Mouse (Mus musculus) Muller cell, postnatal 12 days (primary cell): ENCODE measurements around the gene Rab4b.

Source experiments
- DNase-seq: peaks from one replicate; pipeline ENCODE4 v3.0.0-alpha.2; 2015; ENCODE audit errors: inconsistent ontology term

Gene Rab4b

DNA sequence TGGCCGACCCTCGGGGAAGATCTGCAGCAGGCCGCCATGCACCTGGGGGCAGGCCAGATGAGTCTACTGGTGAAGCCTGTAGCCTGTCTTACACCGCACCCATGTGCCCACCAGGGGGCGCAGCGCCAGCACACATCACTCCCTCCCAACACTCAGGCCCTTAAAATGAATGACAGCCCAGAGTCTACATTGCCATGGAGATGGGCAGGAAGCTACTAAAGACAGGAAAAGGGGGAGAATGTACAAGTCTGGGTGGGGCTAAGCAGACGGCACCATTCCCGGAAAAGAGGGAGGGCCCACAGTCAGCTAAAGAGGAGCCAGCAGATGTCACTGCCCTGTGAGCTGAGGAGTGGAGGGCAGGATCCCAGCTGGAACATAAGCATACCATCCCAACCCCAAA is 18.8 kb downstream of the Rab4b start:
- DNase-seq, result peak; percentile 90

DNA sequence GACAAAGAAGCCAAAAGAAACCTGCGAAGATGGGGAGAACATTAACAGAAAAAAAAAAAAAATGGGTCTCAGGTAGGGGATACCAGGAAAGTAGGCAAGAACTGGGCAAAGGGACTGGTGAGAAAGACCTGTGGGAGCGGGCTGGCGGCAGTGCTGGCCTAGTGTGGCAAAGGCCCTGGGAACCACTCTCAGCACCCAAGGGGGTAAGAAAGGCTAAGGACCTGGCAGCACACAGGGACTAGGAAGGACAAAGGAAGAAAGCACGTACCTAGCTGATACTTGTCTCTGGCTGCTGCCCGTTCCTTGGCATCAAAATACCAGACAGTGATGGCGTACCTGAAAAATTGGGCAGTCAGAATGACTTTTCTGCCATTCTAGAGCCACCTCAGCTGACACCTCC is 19.4 kb downstream of the Rab4b start:
- DNase-seq, result no peak

DNA sequence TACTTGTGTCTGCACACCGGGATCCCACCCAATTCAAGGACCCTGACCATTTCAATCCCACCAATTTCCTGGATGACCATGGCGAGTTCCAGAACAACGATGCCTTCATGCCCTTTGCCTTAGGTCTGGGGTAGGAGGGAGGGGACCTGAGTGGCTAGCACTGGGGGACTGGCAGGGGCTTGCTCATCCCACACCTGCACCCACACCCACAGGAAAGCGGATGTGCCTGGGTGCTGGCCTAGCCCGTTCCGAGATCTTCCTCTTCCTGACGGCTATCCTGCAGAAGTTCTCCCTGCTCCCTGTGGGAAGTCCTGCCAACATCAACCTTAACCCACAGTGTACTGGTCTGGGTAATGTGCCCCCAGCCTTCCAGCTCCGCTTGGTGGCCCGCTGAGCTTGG is 20.5 kb downstream of the Rab4b start:
- DNase-seq, result no peak

DNA sequence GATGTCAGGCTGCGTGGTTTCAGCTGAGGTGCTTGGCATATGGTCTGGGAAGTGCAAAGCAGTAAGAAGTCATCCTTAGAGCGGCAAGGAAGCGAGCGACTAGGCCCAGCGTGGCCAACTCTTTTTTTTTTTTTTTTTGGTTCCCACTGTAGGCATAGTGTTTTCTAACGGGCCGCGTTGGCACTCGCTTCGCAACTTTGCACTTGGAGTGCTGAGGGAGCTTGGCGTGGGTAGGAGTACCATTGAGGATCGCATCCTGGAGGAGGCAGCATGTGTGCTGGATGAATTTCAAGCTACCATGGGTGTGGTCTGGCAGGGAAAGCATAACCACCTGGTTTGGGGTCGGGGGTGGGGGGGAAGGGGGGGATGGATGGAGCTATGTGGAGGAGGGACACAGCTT is 22.7 kb downstream of the Rab4b start:
- DNase-seq, result no peak

DNA sequence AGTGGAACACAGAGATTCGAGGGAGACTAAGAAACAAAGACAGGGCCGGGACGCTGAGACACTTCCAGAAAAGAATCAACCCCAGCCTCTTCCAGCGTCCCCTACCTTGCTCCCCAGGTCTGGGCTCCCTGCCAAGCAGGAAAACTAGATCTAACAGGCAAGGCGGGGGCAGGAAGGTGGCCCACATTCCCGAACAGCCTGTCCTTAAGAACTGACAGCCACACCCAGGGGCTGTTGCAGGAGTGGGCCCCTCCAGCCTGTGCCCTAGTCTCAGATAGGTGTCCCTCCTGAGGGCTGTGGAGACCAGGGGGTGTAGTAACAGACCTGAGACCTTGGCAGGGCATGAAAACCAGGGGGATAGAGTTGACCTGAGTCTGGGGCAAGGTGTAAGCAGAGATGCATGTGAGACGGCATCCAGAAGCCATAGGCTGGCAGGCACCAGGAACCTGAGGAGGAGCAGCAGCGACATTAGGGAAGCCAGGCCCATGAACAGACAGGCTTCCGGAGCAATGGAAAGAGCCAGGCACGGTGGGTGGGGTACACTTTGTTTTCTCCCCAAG is 25.4 kb downstream of the Rab4b start, which contains the start of gene Cyp2t4:
Cyp2t4 (plus strand) TSS at position 510 of the 560 bp plus-strand sequence.
- no peak for DNase-seq

DNA sequence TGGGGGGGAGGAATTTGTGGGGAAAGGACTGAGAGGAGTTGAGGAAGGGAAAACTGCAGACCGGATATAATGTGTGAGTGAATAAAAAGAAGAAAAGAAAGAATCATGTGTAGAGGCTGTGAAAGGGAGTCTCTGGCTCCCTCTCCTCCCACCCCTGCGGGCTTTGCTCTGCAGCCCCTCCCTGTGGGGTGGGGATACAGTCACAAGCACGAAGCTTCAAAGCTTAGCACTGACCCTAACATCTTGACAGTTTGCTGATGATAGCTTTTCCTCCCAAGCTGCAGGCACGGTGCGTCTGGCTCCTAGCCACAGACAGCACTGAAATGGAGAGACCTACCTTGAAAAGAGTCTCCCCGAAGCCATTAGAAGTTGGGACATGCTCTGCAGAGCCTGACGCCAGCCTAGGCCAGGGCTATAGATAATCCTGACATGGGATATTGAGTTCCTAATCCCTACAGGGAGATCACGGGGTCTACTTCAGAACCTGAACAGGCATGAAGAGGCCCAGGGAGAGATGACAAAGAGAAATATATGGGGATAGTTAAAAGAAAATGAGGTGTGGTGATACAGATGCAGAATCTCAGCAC is 42.2 kb downstream of the Rab4b start:
- no peak for DNase-seq

DNA sequence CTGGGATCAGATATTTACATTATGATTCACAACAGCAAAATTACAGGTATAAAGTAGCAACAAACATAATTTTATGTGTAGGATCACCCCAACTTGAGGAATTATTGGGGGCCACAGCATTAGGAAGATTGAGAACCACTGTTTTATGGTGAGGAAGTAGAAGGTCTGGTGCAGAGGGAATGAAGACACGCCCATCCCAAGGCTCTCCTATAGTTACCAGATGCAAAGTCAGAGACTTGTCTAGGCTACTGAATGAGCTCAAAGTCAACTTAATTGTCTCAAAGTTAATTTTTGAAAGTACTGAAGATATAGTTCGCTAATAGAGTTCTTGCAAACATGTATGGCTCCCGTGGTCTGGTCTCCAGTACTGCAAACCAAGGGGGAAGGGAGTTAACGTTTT is 44.9 kb downstream of the Rab4b start:
- no peak for DNase-seq

DNA sequence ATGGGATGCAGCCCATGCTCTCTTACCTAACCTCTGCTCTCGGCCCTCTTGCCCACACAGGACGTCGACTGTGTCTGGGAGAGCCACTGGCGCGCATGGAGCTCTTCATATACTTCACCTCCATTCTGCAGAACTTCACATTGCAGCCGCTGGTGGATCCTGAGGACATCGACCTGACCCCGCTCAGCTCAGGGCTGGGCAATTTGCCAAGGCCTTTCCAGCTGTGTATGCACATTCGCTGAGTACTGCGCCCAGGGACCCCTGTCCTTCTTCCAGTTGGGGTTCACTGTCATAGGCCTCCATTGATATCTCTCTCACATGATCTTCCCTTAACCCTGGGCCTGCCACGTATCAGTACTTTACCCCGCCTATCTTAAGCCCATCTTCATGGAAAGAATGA is 45.5 kb downstream of the Rab4b start:
- DNase-seq, result no peak

DNA sequence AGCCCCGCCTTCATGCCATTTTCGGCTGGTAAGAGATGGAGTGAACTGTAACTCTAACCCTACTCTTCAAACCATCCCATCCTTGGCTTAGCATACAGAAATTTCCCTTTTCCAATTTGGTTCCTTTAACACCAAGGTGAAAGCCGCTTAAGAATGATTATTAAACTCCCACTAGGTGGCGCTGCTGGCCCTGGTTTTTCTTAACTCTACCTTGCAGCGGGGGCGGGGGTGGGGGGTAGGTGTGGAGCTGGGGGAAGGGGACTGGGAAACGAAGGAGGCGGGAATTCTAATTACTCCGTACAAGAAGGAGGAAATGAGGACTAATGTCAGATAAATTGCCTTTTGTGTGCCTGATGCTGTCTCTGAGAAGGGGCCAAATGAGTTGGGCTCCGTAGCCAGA is 46.1 kb downstream of the Rab4b start:
- peak; percentile 26 for DNase-seq

DNA sequence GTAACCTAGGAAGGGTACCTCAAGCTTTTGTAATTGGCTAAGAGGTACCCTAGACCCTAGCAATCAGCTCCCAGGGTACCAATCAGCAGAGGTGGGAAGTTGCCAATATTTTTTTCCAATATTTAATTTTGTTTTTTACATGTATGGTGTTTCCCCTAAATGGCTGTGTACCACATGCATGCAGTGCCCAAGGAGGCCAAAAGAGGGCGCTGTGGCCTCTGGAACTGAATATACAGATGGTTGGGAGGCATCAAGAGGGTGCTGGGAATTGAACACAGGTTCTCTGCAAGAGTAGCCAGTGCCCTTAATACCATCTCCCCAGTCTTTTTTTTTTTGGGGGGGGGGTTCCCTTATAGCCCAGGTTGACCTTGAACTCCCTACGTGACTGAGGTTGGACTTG is 47.3 kb downstream of the Rab4b start:
- no peak for DNase-seq

DNA sequence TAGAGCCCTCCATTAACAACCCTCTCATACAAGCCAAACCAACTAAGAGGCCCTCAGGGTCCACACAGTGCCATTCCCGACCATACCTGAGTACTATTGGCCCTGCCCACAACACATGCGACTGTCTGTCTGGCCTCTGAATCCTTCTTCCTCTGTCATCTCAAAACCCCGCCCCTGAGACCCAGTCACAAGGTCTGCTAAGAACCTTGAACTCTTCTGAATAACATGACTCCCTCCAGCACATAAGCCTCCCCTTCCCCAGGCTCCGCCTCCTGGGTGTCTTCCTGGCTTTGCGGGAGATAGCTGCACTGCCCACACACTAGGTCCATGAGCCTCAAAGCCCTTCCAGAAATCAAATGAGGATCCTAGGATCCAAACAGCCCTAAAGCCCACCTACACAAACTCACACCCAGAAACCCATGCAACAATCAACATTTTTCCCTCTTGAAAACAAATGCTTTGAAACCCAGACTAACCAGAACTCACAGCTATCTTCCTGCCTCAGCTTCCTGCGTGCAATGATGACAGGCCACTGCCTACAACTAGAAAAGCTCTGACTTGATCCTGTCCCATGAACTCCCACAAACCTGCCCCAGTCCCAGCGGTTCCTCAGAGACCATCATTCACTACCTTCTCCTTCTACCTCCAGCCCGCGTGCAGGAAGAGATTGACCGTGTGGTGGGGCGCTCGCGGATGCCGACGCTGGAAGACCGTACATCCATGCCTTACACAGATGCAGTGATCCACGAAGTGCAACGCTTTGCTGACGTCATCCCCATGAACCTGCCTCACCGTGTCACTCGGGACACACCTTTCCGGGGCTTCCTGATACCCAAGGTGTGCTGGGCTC is 48.0 kb downstream of the Rab4b start:
- no peak for DNase-seq

DNA sequence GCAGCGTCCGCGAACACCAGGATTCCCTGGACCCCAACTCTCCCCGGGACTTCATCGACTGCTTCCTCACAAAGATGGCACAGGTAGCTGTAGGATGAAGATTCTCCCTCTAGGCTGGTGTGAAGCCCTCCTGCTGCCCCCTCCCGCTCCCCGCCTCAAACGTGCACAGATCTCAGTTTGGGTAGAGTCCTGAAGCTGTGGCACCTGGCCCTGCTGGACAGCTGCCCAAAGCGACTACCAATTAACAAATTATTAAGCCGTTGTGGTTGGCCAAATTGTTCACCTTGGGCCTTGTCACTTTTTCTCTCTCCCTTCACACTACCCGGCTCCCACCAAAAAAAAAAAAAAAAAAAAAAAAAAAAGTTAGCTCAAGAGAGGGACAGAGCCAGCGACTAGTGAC is 48.9 kb downstream of the Rab4b start:
- no peak for DNase-seq

DNA sequence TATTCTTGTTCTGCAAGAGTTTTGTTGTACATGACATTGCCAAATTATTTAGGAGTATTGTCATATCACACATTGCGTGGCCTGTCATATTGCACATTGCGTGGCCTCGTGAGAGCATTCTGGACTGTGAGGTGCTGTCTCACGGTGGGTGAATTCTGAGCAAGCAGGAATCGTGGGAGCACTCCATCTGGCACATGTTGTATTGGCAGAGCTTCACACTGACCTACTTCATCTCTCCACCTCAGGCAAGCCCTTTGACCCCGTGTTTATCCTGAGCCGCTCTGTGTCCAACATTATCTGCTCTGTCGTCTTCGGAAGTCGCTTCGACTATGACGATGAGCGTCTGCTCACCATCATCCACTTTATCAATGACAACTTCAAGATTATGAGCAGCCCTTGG is 49.8 kb downstream of the Rab4b start:
- DNase-seq, result no peak

DNA sequence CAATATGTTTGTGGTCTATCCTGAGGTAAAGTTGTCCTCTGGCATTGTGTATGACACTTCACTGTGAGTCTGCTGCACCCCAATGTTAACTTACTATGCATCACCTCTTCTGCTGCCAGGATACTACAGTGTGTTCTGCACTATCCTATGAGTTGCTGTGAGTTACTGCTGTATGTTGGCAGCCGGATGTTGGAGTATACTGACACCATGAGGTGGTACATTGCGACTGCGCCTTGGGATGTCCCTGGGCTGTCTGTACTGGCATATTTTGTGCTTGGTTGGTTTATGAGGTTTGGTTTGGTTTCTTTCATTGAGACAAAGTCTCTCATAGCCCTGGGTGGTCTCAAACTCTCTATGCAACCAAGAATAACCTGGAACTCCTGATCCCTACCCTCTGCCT is 50.5 kb downstream of the Rab4b start:
- no peak for DNase-seq

DNA sequence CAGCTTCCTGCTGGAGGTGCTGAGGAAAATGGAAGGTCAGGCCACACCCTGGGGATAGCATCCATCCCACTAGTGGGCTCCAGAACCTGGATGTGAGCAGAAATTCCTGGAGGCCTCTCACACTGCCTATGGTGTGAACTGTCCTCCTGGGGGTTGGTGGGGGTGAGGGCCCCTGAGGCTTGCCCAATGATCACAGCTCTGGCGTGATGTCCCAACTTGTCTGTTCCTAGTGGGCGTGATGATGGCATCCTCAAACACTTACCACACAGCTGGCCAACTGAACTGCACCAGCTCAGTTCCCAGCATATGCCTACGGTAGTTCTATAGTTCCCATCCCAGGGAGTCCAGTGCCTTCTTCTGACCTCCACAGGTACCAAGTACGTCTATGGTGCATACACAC is 53.7 kb downstream of the Rab4b start:
- DNase-seq, result no peak

DNA sequence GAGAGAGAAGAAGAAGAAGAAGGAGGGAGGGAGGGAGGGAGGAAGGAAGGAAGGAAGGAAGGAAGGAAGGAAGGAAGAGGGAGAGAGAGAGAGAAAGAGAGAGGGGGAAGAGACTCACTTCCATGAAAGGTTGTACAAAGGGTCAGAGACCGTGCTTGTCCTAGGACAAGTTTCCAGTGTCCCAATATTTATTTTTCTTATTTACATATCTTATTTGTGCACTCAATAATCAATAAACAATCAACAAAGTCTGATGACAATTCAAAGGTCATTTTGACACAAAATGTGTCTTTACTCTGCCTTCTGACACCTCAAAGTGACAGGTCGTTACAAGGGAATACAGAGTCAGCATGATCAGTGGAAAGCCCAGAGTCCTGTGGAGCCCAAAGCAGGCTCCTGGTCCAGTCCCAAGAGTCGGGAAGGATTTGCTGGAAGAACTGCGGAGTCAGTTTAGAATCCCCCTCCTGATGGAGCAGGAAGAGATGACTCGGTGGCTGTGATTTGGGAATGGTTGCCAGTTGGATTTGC is 54.3 kb downstream of the Rab4b start:
- DNase-seq, result no peak

DNA sequence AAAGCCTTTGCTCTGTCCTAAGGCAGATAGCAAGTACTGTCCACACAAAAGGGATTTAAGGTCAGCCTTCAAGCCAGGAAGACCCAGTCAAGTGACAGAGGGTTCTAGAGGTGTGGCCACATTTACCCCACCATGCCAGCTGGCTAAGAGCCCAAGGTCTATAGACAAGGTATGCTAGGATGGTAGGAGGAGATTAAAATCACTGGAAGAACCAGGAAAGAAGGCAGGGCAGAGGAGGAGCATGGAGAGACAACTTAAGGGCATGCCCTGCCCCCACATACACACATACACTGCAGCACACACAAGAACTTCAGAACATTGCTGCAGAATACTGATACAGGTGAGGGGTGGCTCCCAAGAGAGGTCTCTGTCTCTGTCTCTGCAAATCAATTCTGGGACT is 59.0 kb downstream of the Rab4b start, which contains the start of gene Cyp2f2:
Cyp2f2 (plus strand) TSS at position 234 of the 400 bp plus-strand sequence.
- no peak for DNase-seq
